Mouse (Mus musculus): ENCODE results near the gene Cnrip1. TPM values are rescaled to one million over a fixed set of nuclear protein-coding genes. Genes with fewer than 3 reads are reported as not detected.
"Not testable (repeated sequence)": the region's sequence is repeated elsewhere in the genome, so short reads cannot be mapped to it uniquely, and the experiment has no call there.

The Cnrip1 gene
- polyA plus RNA-seq (2014; fragmentation: Nextera tagmentation; extraction: Ambion mirVana), result 114 and 131 TPM in 2 replicates

DNA sequence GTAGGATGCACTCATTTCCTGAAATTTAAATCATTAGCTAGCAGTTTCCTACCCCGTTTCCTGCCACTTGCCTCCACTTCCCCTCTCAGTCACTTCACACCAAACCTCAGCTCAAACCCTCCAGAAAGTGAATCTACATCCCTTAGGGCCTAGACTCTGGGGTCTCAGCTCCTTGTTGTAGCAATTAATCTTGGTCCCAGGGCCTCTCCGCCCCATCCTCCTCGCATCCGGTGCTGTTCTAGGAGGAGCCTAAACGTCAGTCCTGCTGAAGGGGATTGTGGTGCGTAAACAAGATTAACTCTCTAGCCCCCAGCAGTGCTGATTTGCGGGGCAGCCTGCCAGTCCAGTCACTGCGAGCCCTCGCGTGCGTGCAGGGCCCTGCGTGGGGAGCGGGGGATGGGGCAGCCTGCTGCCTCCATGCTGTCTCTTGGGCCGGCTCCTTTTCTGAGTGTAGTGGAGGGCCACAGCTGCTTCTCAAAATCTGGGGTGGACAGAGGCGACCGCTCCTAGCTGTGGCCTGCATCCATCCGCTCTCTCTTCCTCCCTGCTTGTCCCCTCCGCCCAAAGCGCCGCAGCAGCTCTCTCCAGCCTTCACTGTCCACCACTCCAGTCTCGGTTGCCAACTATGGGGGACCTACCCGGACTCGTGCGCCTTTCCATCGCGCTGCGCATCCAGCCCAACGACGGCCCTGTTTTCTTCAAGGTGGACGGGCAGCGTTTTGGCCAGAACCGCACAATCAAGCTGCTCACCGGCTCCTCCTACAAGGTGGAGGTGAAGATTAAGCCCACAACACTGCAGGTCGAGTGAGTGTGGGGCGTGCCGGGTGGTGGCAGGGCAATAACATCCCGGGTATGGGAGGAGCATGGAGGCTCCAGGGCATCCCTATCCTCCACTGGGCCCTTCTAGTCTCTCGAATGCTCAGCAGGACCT lies at the start of gene Cnrip1, which contains the start of gene Plek:
Cnrip1 (plus strand) TSS at position 42 of the 931 bp plus-strand sequence.
Plek (minus strand) TSS at position 837 of the 931 bp plus-strand sequence.
- Histone ChIP-seq H3K36me3 (ENCODE audit: control insufficient read depth, insufficient read depth, low read length) (0 out of 2 replicates have a peak, but pooled peaks cover 4% of the 10 kb centered on the region), H3K9ac (ENCODE audit: low read length) (peak within 1 kb of the TSS; percentile 80), H3K27me3 (replicated peaks; ENCODE audit: control insufficient read depth, insufficient read depth, low read length) (no peaks in the 10 kb centered on the region), H3K27ac (ENCODE audit: low read depth, low read length) (peak within 1 kb of the TSS; percentile 76), H3K4me3 (ENCODE audit: low read depth, low read length) (peak within 1 kb of the TSS; percentile 67), H3K9me3 (replicated peaks; ENCODE audit: control insufficient read depth, low read length) (no peaks in the 10 kb centered on the region), H3K4me2 (ENCODE audit: low read length) (peak within 1 kb of the TSS; percentile 69), H3K4me1 (ENCODE audit: control insufficient read depth, insufficient read depth, low read length) (peaks cover 4% of the 10 kb centered on the region; the same call in 1 of the 2 replicates)
- DNase-seq (ENCODE audit: low spot score) (peak; percentile 89), ATAC-seq (peak; percentile 97)
- under 1% methylated on average over 38 of the region's 38 CpGs for WGBS

DNA sequence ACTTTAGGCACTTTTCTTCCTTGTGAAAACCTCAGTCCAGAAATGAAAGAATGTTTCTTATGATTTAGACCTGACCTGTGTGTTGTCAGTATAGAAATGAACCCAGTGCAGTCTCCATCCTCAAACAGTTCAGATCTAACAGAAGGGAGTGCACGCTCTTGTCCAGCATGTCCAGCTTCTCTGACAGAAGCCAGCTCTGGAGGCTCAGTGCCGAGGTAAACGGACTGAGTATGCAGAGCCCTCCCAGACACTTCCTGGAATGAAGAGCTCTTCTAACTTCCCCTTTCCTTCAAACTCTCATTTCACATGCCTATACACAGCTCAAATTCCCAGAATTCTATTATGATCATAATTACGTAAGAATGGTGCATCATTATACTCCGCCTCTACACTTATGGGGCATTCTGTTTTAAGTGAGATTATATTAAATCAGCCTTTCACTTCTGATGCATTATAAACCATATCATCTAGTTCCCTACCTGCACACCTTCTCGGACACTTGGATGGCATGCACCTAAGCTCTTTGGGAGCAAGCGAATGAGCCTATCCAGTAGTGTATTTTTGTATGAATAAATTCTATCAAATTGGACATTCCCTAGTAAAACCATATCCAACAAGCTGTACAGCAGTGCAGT lies 48.5 kb upstream of the Cnrip1 start:
- ATAC-seq (no peak), DNase-seq (ENCODE audit: low spot score) (no peak)
- Histone ChIP-seq H3K4me3 (ENCODE audit: low read depth, low read length) (no peak overlapping the region), H3K4me1 (ENCODE audit: control insufficient read depth, insufficient read depth, low read length) (no peaks in the 10 kb centered on the region), H3K4me2 (ENCODE audit: low read length) (no peak overlapping the region), H3K9ac (ENCODE audit: low read length) (no peak overlapping the region), H3K27ac (ENCODE audit: low read depth, low read length) (no peak overlapping the region), H3K27me3 (replicated peaks; ENCODE audit: control insufficient read depth, insufficient read depth, low read length) (no peaks in the 10 kb centered on the region), H3K36me3 (ENCODE audit: control insufficient read depth, insufficient read depth, low read length) (no peaks in the 10 kb centered on the region), H3K9me3 (replicated peaks; ENCODE audit: control insufficient read depth, low read length) (no peaks in the 10 kb centered on the region)
- WGBS, result 90% methylated on average over 7 of the region's 7 CpGs

DNA sequence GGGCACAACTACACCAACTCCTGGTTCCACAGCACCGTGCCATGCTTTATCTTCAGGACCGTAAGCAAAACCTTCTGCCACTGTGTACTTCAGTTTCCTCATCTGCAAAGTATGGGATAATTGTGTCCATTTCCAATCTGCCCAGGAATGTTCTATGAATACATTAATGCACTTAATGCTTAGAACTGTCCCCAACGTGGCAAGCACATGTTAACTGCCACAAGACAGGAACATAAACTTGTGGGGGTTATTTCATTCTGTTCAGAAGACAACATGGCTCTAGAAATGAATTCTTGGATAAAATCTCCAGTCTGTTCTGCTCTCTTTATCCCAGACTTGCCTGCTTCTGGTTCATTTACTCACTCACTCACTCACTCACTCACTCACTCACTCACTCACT lies 47.6 kb upstream of the Cnrip1 start:
- no peaks in the 10 kb centered on the region for H3K9me3 ChIP-seq (replicated peaks; ENCODE audit: control insufficient read depth, low read length)
- H3K4me1 ChIP-seq (ENCODE audit: control insufficient read depth, insufficient read depth, low read length), result no peaks in the 10 kb centered on the region
- H3K4me2 ChIP-seq (ENCODE audit: low read length), result no peak overlapping the region
- no peak for ATAC-seq
- 72% methylated on average over 3 of the region's 3 CpGs for WGBS
- no peak for DNase-seq (ENCODE audit: low spot score)
- no peak overlapping the region for H3K4me3 ChIP-seq (ENCODE audit: low read depth, low read length)
- H3K27ac ChIP-seq (ENCODE audit: low read depth, low read length), result no peak overlapping the region
- H3K9ac ChIP-seq (ENCODE audit: low read length), result no peak overlapping the region
- no peaks in the 10 kb centered on the region for H3K27me3 ChIP-seq (replicated peaks; ENCODE audit: control insufficient read depth, insufficient read depth, low read length)
- H3K36me3 ChIP-seq (ENCODE audit: control insufficient read depth, insufficient read depth, low read length), result no peaks in the 10 kb centered on the region

DNA sequence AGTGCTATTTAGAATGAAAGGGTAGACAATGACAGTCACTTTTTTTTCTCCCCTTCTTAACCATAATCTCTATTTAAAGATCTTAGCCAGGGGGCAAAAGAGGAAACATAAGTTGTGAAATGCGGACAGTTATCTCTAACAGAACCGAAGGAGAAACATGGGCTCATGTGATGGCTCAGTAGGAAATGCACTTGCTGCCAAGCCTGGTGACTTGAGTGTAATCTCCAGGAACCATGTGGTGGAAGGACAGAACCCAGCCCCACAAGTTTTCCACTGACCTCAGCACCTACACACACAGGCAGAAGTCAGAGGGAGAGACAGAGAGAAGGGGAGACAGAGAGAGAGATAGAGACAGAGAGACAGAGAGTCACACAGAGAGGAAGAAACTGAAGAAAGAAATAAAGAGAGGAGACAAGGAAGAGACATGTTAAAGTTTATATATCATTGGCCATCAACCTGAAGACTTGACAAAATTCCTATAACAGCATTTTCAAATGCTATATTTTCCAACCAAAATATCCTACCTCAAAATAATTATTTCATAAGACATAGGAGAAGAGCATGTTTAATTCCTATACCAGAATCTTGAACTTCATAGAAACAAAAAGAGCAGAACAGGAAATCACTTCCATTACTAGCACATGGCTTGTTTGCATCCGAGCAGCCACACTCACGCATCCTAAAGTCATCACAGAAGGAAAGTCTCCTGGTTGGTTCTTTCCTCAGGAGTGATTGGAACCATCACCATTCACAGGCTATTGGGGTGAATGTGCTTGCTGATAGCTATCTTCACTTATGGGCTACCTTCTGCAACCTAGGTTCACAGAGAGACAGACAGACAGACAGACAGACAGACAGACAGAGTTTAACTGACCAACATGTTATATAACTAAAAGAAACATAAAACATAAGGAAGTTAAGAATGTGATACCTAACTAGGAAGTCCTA lies 46.2 kb upstream of the Cnrip1 start:
- no peak for DNase-seq (ENCODE audit: low spot score)
- H3K27me3 ChIP-seq (replicated peaks; ENCODE audit: control insufficient read depth, insufficient read depth, low read length), result no peaks in the 10 kb centered on the region
- no peak overlapping the region for H3K4me3 ChIP-seq (ENCODE audit: low read depth, low read length)
- WGBS, result 96% methylated on average over 4 of the region's 4 CpGs
- H3K9ac ChIP-seq (ENCODE audit: low read length), result no peak overlapping the region
- no peaks in the 10 kb centered on the region for H3K36me3 ChIP-seq (ENCODE audit: control insufficient read depth, insufficient read depth, low read length)
- no peaks in the 10 kb centered on the region for H3K9me3 ChIP-seq (replicated peaks; ENCODE audit: control insufficient read depth, low read length)
- no peak overlapping the region for H3K27ac ChIP-seq (ENCODE audit: low read depth, low read length)
- no peak for ATAC-seq
- no peak overlapping the region for H3K4me2 ChIP-seq (ENCODE audit: low read length)
- no peaks in the 10 kb centered on the region for H3K4me1 ChIP-seq (ENCODE audit: control insufficient read depth, insufficient read depth, low read length)

DNA sequence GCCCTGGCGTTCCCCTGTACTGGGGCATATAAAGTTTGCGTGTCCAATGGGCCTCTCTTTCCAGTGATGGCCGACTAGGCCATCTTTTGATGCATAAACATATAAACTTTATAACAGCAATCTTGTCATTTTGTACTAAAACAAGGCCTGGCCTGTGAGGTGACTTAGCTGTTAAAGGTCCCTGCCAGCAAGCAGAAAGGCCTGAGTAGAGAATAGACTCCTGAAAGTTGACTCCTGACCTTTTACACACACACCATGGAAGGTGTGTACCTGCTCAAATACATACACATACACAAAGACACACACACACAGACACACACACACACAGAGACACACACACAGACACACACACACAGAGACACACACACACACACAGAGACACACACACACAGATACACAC lies 44.9 kb upstream of the Cnrip1 start:
- not testable (repeated sequence) for H3K36me3 ChIP-seq (ENCODE audit: control insufficient read depth, insufficient read depth, low read length); H3K27me3 ChIP-seq (replicated peaks; ENCODE audit: control insufficient read depth, insufficient read depth, low read length); ATAC-seq; H3K4me2 ChIP-seq (ENCODE audit: low read length); H3K4me1 ChIP-seq (ENCODE audit: control insufficient read depth, insufficient read depth, low read length); H3K27ac ChIP-seq (ENCODE audit: low read depth, low read length); H3K9me3 ChIP-seq (replicated peaks; ENCODE audit: control insufficient read depth, low read length); DNase-seq (ENCODE audit: low spot score); H3K4me3 ChIP-seq (ENCODE audit: low read depth, low read length); H3K9ac ChIP-seq (ENCODE audit: low read length)
- 92% methylated on average over 2 of the region's 3 CpGs for WGBS

DNA sequence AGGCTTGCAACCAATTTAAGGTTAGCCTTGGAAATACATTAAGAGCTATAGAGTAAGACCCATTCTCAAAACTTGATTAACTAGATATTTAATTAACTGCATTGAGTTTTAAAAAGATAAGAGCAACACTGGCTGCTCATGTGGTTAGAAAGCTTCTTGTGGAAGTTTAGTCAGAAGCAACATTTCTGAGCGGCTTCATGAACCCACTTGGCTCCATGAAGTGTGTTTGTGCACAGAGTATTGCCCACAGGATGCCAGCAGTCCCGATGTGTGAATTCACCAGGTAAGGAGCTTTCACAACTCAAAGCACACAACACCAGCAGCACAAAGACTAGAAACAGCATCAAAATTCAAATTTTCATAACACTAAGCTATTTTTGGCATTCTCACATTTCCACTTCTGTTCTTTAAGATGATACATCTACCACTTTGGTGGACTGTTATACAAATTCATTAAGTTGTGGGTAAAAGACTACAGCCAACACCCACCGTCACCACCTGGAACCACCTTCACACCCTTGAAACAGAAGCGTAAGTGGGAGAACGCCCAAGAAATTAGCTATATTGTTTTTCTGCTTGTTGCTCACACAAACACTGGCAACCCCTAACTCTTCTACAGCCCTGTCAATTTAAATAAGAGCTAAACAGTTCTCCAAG lies 43.7 kb upstream of the Cnrip1 start:
- Histone ChIP-seq H3K4me3 (ENCODE audit: low read depth, low read length) (no peak overlapping the region), H3K27ac (ENCODE audit: low read depth, low read length) (no peak overlapping the region), H3K9ac (ENCODE audit: low read length) (no peak overlapping the region), H3K4me2 (ENCODE audit: low read length) (no peak overlapping the region), H3K27me3 (replicated peaks; ENCODE audit: control insufficient read depth, insufficient read depth, low read length) (no peaks in the 10 kb centered on the region), H3K36me3 (ENCODE audit: control insufficient read depth, insufficient read depth, low read length) (no peaks in the 10 kb centered on the region), H3K9me3 (replicated peaks; ENCODE audit: control insufficient read depth, low read length) (no peaks in the 10 kb centered on the region), H3K4me1 (ENCODE audit: control insufficient read depth, insufficient read depth, low read length) (no peaks in the 10 kb centered on the region)
- no peak for DNase-seq (ENCODE audit: low spot score)
- 90% methylated on average over 5 of the region's 5 CpGs for WGBS
- no peak for ATAC-seq

DNA sequence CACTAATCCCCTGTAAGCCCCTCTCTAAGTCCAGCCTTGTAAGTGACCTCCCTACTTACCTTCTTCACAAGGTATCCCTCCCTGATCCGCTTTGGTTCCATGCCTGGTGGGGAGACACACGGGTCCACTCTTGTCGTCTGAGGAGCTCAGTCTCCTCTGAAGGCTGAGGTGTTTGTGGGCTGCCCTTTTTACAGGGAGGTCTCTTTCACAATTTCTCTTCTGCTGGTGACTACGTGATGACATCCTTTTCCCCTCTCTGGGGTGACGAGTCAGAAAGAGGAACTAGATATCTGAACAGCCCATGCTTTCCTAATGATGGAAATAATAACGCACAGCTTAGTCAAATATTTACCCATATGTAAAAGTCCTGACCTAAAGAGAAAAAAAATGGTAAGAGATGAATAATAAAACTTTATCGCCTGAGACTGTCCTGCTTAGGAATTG lies 42.9 kb upstream of the Cnrip1 start:
- 74% methylated on average over 7 of the region's 7 CpGs for WGBS
- no peak overlapping the region for H3K27ac ChIP-seq (ENCODE audit: low read depth, low read length)
- no peaks in the 10 kb centered on the region for H3K36me3 ChIP-seq (ENCODE audit: control insufficient read depth, insufficient read depth, low read length)
- H3K4me2 ChIP-seq (ENCODE audit: low read length), result no peak overlapping the region
- H3K27me3 ChIP-seq (replicated peaks; ENCODE audit: control insufficient read depth, insufficient read depth, low read length), result no peaks in the 10 kb centered on the region
- no peak overlapping the region for H3K9ac ChIP-seq (ENCODE audit: low read length)
- H3K4me3 ChIP-seq (ENCODE audit: low read depth, low read length), result no peak overlapping the region
- DNase-seq (ENCODE audit: low spot score), result no peak
- H3K4me1 ChIP-seq (ENCODE audit: control insufficient read depth, insufficient read depth, low read length), result no peaks in the 10 kb centered on the region
- ATAC-seq, result no peak
- no peaks in the 10 kb centered on the region for H3K9me3 ChIP-seq (replicated peaks; ENCODE audit: control insufficient read depth, low read length)

DNA sequence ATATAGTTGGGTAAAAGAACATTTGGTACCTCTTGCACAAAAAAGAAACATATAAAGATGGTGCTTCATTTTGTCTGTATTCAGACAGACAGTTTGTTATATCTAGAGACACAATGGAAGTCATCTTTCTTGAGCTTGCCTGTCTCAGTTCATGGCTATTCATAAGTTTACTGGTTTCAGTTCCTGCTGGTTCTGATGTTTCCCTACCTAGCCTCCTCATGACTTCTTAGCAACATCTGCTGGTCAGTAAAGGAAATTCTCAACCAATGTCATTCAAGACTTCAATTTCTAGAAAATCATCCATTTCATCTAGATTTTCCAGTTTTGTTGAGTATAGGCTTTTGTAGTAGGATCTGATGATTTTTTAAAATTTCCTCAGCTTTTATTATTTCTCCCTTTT lies 38.4 kb upstream of the Cnrip1 start:
- no peak for DNase-seq (ENCODE audit: low spot score)
- H3K4me3 ChIP-seq (ENCODE audit: low read depth, low read length), result no peak overlapping the region
- ATAC-seq, result no peak
- H3K4me1 ChIP-seq (ENCODE audit: control insufficient read depth, insufficient read depth, low read length), result no peaks in the 10 kb centered on the region
- no peak overlapping the region for H3K9ac ChIP-seq (ENCODE audit: low read length)
- H3K36me3 ChIP-seq (ENCODE audit: control insufficient read depth, insufficient read depth, low read length), result no peaks in the 10 kb centered on the region
- 0 out of 2 replicates have a peak, but pooled peaks cover 1% of the 10 kb centered on the region for H3K9me3 ChIP-seq (replicated peaks; ENCODE audit: control insufficient read depth, low read length)
- no peak overlapping the region for H3K4me2 ChIP-seq (ENCODE audit: low read length)
- no peak overlapping the region for H3K27ac ChIP-seq (ENCODE audit: low read depth, low read length)
- no peaks in the 10 kb centered on the region for H3K27me3 ChIP-seq (replicated peaks; ENCODE audit: control insufficient read depth, insufficient read depth, low read length)
